Mouse (Mus musculus) heart, embryonic 16.5 days (tissue): ENCODE results near the gene Tln2. TPM values are rescaled to one million over a fixed set of nuclear protein-coding genes. Genes with fewer than 3 reads are reported as not detected.

Source experiments
- ATAC-seq: fragments of 200-750 bp; cut with Nextera tagmentation; replicated peaks from 2 replicates; pipeline ENCODE4 v1.8.0; 2017; ENCODE audit warnings: moderate number of reproducible peaks; ENCODE audit not compliant: insufficient read depth, low FRiP score; ENCODE audit errors: extremely low read depth
- H3K27ac ChIP-seq: fragments of 300-500 bp; sonication (generic); 2 replicates; pipeline ENCODE4 v1.5.1; 2014; ENCODE audit warnings: mild to moderate bottlenecking, low read length, control low read depth, moderate library complexity
- H3K27me3 ChIP-seq: fragments of 300-500 bp; sonication (generic); 2 replicates; pipeline ENCODE4 v1.6.1; 2014; ENCODE audit warnings: low read length, mixed read lengths; ENCODE audit not compliant: control insufficient read depth, insufficient read depth
- H3K36me3 ChIP-seq: fragments of 300-500 bp; sonication (generic); 2 replicates; pipeline ENCODE4 v1.6.1; 2014; ENCODE audit not compliant: control insufficient read depth, insufficient read depth
- H3K4me1 ChIP-seq: fragments of 300-500 bp; sonication (generic); 2 replicates; pipeline ENCODE4 v1.6.1; 2014; ENCODE audit warnings: low read length, mixed read lengths; ENCODE audit not compliant: control insufficient read depth, insufficient read depth
- H3K4me2 ChIP-seq: fragments of 300-500 bp; sonication (generic); 2 replicates; pipeline ENCODE4 v1.6.1; 2014; ENCODE audit warnings: low read depth, mild to moderate bottlenecking, control low read depth, low read length
- H3K4me3 ChIP-seq: fragments of 300-500 bp; sonication (generic); 2 replicates; pipeline ENCODE4 v1.5.1; 2014; ENCODE audit warnings: mild to moderate bottlenecking, control low read depth, low read length
- H3K9ac ChIP-seq: fragments of 300-500 bp; sonication (generic); 2 replicates; pipeline ENCODE4 v1.6.1; 2014; ENCODE audit warnings: low read length, control low read depth
- H3K9me3 ChIP-seq: fragments of 300-500 bp; sonication (generic); replicated peaks from 2 replicates; pipeline ENCODE4 v1.6.1; 2016; ENCODE audit warnings: low read length; ENCODE audit not compliant: control insufficient read depth
- WGBS: fragments of 180-500 bp; shearing (Covaris S2); extraction: QIAGEN DNeasy Blood & Tissue Kit; methylation state at CpG from one replicate; pipeline ENCODE4 v1.1.7; 2014; 5-methylcytosine and 5-hydroxymethylcytosine counted together
- polyA plus RNA-seq: library from polyadenylated mRNA; unstranded; fragments of >200 nt; fragmentation: Nextera tagmentation; extraction: Ambion mirVana; gene quantifications from 2 replicates; pipeline ENCODE4 v1.2.1, GENCODE M21; 2015

The Tln2 gene
- polyA plus RNA-seq, 1 experiment from 2014 or later = 51.5 TPM

DNA sequence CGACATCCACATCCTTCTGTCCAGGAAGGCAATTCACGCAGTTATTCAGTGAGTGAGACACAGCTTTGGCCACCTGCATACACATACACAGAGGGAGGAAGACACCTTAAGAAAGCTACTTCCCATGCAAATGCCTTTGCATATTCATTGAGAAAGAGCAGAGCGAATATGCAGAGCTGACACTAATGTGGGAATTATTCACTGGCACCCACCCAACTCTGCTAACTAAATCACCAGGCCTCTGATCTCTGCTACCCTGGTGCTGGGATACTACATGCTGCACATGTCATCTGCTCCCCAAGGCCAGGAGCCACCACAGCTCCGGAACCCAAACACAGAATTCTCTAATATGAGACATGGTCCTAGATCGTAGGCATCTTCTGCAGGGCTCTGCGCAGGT is 237.6 kb downstream of the Tln2 start:
- no peaks in the 10 kb centered on the region for H3K27me3 ChIP-seq
- ATAC-seq = no peak
- H3K9me3 ChIP-seq = no peaks in the 10 kb centered on the region
- H3K27ac ChIP-seq = no peak overlapping the region
- no peak overlapping the region for H3K4me2 ChIP-seq
- no peak overlapping the region for H3K9ac ChIP-seq
- no peaks in the 10 kb centered on the region for H3K4me1 ChIP-seq
- WGBS = 94% methylated on average over 6 of the region's 6 CpGs
- peaks cover 13% of the 10 kb centered on the region for H3K36me3 ChIP-seq
- no peak overlapping the region for H3K4me3 ChIP-seq

DNA sequence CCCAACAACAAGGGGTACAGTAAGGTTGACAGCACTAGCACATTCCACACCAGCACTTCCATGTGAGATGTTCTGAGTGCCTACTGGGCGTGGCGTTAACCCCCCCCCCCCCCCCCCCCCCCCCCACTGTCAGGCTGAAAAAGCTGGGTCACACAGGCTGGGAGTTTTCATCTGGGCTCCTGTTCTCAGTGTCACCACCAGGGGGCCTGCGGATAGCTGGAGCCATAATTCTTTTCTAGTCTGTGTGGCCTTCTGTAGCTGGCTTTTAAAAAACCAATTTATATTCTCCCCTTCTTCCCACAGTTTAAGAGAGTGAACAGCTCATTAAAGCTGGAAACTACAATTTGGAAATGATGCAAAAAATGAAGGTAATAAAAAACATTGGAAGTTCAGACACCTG is 244.1 kb downstream of the Tln2 start:
- H3K9ac ChIP-seq = no peak overlapping the region
- WGBS = 25% methylated on average over 1 of the region's 3 CpGs
- no peak overlapping the region for H3K4me2 ChIP-seq
- H3K4me1 ChIP-seq = no peaks in the 10 kb centered on the region
- H3K4me3 ChIP-seq = no peak overlapping the region
- ATAC-seq = no peak
- H3K27ac ChIP-seq = no peak overlapping the region
- H3K27me3 ChIP-seq = no peaks in the 10 kb centered on the region
- H3K36me3 ChIP-seq = peaks cover 10% of the 10 kb centered on the region
- H3K9me3 ChIP-seq = no peaks in the 10 kb centered on the region

DNA sequence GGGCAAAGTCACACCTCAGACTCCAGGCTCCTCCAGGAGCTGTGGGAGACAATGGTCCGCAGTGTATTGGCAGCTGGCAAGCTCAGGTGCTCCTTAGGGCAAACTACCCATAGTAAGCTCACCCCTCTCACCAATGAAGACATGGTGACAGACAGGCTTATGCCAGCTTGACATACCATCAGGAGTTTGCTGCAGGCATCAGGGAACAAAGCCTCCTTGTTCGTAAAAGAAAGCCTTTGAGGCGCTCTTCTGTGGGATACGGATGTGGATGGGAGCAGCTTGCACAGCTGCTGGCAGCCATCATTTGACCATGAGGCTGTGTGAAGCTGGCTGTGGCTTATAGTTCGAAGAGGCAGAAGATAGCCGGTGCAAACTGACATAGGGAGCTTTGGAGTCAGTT is 254.5 kb downstream of the Tln2 start:
- Histone ChIP-seq H3K9ac (no peak overlapping the region), H3K36me3 (peaks cover 27% of the 10 kb centered on the region), H3K27ac (no peak overlapping the region), H3K4me1 (no peaks in the 10 kb centered on the region), H3K9me3 (no peaks in the 10 kb centered on the region), H3K4me2 (no peak overlapping the region), H3K4me3 (no peak overlapping the region), H3K27me3 (no peaks in the 10 kb centered on the region)
- WGBS = 89% methylated on average over 6 of the region's 6 CpGs
- no peak for ATAC-seq

DNA sequence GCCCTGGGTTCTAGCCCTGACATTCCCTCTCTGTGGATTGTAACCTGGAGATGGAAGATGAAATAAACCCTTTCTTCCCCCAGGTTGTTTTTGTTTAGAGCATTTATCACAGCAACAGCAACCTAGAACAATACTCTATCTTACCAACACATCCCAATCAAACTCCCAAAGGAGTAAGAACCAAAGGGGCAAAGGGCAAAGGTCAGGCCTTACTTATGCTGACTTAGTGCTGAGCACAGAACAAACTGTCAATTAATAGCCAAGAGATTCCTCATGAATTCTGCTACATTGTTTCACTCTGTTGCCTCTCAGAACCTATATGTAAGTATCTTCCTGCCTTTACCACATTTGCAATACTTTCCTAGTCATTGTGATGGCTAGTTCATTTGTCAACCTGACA is 255.5 kb downstream of the Tln2 start:
- Histone ChIP-seq H3K4me1 (no peaks in the 10 kb centered on the region), H3K27ac (no peak overlapping the region), H3K9ac (no peak overlapping the region), H3K4me2 (no peak overlapping the region), H3K27me3 (no peaks in the 10 kb centered on the region), H3K4me3 (no peak overlapping the region), H3K36me3 (peaks cover 21% of the 10 kb centered on the region), H3K9me3 (no peaks in the 10 kb centered on the region)
- ATAC-seq = no peak

DNA sequence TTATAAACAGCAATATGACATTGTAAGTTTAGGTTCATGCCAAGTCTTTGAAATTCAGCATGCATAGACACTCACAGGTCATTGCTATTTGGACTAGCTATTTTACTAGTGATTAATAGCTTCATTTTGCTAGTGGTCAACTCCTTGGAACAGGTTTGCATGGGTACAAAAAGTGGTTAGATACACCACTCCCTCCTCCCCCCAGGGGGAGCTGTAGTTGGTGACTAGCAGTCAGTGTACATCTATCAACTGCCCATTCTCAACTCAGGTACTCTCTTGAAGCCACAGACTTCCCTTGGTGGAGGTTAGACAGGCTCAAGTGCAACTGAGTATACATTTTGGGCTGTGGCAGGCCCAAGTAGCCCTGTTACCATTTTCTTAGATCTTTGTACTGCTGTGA is 256.5 kb downstream of the Tln2 start:
- ATAC-seq = no peak

DNA sequence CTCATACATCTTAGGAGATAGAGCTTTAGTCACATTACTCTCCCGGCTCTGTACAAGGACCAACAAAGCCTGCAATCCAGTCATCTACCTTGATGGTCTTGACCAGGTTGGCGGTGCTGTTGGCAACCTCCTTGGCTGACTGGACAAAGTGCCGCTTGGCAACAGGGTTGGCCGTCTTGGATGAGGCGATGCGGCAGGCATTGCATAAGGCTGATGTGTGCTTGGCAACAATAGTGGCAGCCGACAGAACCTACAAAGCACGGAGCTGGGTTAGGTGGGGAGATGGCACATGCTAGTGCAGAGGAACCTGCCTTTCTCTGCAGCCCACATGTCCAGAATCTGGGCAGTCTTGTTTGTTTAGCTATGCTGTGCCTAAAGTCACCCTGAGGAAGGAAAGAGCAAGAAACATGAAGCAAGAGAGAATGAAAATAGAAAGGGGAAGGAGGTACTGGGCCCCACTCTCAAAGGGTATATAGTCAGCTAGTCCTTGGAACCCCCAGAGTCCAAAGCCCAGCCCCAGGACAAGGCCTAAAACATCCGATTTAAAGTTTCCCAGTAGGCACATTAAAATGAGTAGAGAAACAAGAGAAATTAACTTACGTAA is 257.0 kb downstream of the Tln2 start:
- Histone ChIP-seq H3K9me3 (no peaks in the 10 kb centered on the region), H3K4me2 (no peak overlapping the region), H3K4me3 (no peak overlapping the region), H3K9ac (no peak overlapping the region), H3K4me1 (no peaks in the 10 kb centered on the region), H3K27me3 (no peaks in the 10 kb centered on the region), H3K36me3 (peaks cover 21% of the 10 kb centered on the region), H3K27ac (no peak overlapping the region)
- WGBS = 92% methylated on average over 10 of the region's 10 CpGs
- ATAC-seq = no peak

More for the DNA sequence above, 256.5 kb downstream of the Tln2 start:
- no peaks in the 10 kb centered on the region for H3K27me3 ChIP-seq
- no peaks in the 10 kb centered on the region for H3K9me3 ChIP-seq
- no peak overlapping the region for H3K4me2 ChIP-seq
- H3K9ac ChIP-seq = no peak overlapping the region
- no peaks in the 10 kb centered on the region for H3K4me1 ChIP-seq
- no peak overlapping the region for H3K4me3 ChIP-seq
- H3K36me3 ChIP-seq = peaks cover 21% of the 10 kb centered on the region
- H3K27ac ChIP-seq = no peak overlapping the region

DNA sequence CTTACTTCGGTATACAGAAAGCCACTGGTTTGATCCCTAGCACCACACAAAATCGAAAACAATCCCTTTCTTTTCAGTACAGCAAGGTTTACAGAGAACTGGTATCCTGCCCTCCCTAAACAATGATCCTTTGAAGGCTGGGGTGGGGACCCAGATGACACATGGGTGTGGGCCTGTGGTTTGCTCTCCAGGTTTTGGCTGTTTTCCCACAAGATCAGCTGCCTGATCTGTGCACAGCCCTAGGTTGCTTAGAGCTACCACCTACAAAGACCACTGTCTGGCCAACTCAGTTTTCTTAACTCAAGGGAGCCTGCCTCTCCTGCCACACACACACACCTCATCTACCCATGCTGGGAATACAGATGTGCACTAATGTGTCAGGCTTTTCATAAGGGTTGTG is 257.9 kb downstream of the Tln2 start:
- Histone ChIP-seq H3K27ac (no peak overlapping the region), H3K9ac (no peak overlapping the region), H3K4me3 (no peak overlapping the region), H3K36me3 (peaks cover 21% of the 10 kb centered on the region), H3K9me3 (no peaks in the 10 kb centered on the region), H3K27me3 (no peaks in the 10 kb centered on the region), H3K4me2 (no peak overlapping the region), H3K4me1 (no peaks in the 10 kb centered on the region)
- no peak for ATAC-seq
- 87% methylated on average over 2 of the region's 2 CpGs for WGBS

DNA sequence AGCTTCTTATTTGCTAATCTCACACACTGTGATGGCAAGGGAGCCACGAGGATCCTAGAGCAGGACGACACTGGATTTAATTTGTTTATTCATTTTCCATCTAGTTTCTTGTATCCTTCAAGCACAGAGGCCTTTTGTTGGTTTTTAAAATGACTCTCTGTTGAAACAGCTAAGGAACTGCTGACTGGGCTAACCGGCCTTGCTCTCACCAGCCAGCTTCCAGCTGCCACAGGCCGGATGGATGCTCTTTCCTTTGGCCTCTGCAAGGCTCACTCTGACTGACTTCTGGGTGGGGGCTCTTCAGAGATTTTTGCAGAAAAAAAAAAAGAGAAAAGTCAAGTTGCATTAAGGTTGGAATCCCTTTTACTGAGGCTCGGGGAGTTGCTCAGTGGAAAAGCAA is 258.7 kb downstream of the Tln2 start:
- ATAC-seq = no peak
- H3K27me3 ChIP-seq = no peaks in the 10 kb centered on the region
- no peak overlapping the region for H3K4me3 ChIP-seq
- H3K9ac ChIP-seq = no peak overlapping the region
- H3K4me2 ChIP-seq = no peak overlapping the region
- 80% methylated on average over 5 of the region's 5 CpGs for WGBS
- H3K36me3 ChIP-seq = peaks cover 23% of the 10 kb centered on the region
- H3K4me1 ChIP-seq = no peaks in the 10 kb centered on the region
- no peak overlapping the region for H3K27ac ChIP-seq
- no peaks in the 10 kb centered on the region for H3K9me3 ChIP-seq

DNA sequence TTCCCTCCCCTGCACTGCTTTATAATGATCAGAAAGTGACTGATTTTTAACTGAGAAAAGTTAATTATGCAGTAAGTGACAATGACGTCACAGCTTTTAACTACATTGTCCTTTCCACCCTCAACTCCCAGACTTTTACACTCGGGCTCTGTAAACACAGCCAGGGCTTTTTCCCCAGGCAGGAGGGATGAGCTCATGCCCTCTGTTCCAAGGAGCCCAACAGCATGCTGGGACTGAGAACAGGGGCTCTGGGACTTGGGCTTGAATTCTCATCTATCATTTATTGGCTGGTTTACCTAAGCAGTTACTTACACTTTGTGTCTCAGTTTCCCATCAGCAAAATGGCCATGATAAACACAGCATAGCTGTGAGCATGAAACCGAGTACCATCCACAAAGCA is 259.2 kb downstream of the Tln2 start:
- Histone ChIP-seq H3K36me3 (peaks cover 27% of the 10 kb centered on the region), H3K9ac (no peak overlapping the region), H3K27ac (no peak overlapping the region), H3K4me2 (no peak overlapping the region), H3K4me1 (no peaks in the 10 kb centered on the region), H3K9me3 (no peaks in the 10 kb centered on the region), H3K4me3 (no peak overlapping the region), H3K27me3 (no peaks in the 10 kb centered on the region)
- 56% methylated on average over 3 of the region's 3 CpGs for WGBS
- ATAC-seq = no peak

DNA sequence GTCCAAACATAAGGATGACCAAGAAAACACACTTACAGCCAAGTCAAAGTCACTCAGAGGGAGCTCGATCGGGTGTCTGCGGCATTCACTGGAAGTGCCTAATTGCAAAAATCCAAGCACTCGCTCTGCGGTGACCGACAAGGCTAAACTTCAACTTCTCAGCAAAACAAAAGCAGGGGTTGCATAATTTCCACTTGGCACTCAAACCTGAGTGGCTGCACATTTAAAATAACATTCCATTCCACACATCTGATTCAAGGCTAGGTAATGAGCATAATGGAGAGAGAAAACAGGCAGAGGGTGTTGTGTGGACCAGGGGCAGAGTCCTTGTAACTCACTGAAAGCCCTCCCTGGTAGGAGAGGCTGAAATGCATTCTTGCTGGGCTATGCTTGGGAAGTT is 260.3 kb downstream of the Tln2 start:
- ATAC-seq = no peak
- WGBS = 78% methylated on average over 6 of the region's 6 CpGs
- no peak overlapping the region for H3K9ac ChIP-seq
- H3K27me3 ChIP-seq = no peaks in the 10 kb centered on the region
- no peak overlapping the region for H3K4me3 ChIP-seq
- no peak overlapping the region for H3K4me2 ChIP-seq
- H3K27ac ChIP-seq = no peak overlapping the region
- no peaks in the 10 kb centered on the region for H3K9me3 ChIP-seq
- H3K4me1 ChIP-seq = no peaks in the 10 kb centered on the region
- H3K36me3 ChIP-seq = peaks cover 20% of the 10 kb centered on the region
